Mouse (Mus musculus) intestine, postnatal 0 days (tissue): ENCODE measurements around the gene Zswim4. TPM values are rescaled to one million over a fixed set of nuclear protein-coding genes. Genes with fewer than 3 reads are reported as not detected.

Source experiments
- ATAC-seq: fragments of 200-750 bp; cut with Nextera tagmentation; 2 replicates; pipeline ENCODE4 v1.8.0; 2017; ENCODE audit warnings: mild to moderate bottlenecking, moderate TSS enrichment, moderate library complexity
- H3K27ac ChIP-seq: fragments of 300-500 bp; sonication (generic); 2 replicates; pipeline ENCODE4 v1.5.1; 2014; ENCODE audit warnings: mild to moderate bottlenecking, low read depth, low read length, moderate library complexity
- H3K27me3 ChIP-seq: fragments of 300-500 bp; sonication (generic); replicated peaks from 2 replicates; pipeline ENCODE4 v1.6.1; 2014; ENCODE audit warnings: low read length, mixed read lengths; ENCODE audit not compliant: control insufficient read depth, insufficient read depth
- H3K36me3 ChIP-seq: fragments of 300-500 bp; sonication (generic); 2 replicates; pipeline ENCODE4 v1.6.1; 2014; ENCODE audit warnings: mild to moderate bottlenecking, moderate library complexity; ENCODE audit not compliant: control insufficient read depth, insufficient read depth
- H3K4me1 ChIP-seq: fragments of 300-500 bp; sonication (generic); replicated peaks from 2 replicates; pipeline ENCODE4 v1.6.1; 2014; ENCODE audit warnings: antibody characterized with exemption, low read length, mixed read lengths; ENCODE audit not compliant: control insufficient read depth, insufficient read depth
- H3K4me2 ChIP-seq: fragments of 300-500 bp; sonication (generic); replicated peaks from 2 replicates; pipeline ENCODE4 v1.6.1; 2014; ENCODE audit warnings: low read depth, mild to moderate bottlenecking, moderate library complexity
- H3K4me3 ChIP-seq: fragments of 300-500 bp; sonication (generic); 2 replicates; pipeline ENCODE4 v1.5.1; 2014; ENCODE audit warnings: low read depth, low read length
- H3K9ac ChIP-seq: fragments of 300-500 bp; sonication (generic); 2 replicates; pipeline ENCODE4 v1.6.1; 2014; ENCODE audit warnings: mild to moderate bottlenecking, low read depth, low read length
- H3K9me3 ChIP-seq: fragments of 300-500 bp; sonication (generic); 2 replicates; pipeline ENCODE4 v1.6.1; 2016; ENCODE audit warnings: mixed run types; ENCODE audit not compliant: control insufficient read depth
- CTCF ChIP-seq: sonication (generic); IDR thresholded peaks from 2 replicates; pipeline ENCODE4 v1.5.1; 2016; ENCODE audit warnings: low read depth, mild to moderate bottlenecking, control low read depth, antibody characterized with exemption, moderate library complexity
- WGBS: fragments of 180-500 bp; shearing (Covaris S2); extraction: QIAGEN DNeasy Blood & Tissue Kit; methylation state at CpG from one replicate; pipeline ENCODE4 v1.1.7; 2014; 5-methylcytosine and 5-hydroxymethylcytosine counted together
- polyA plus RNA-seq: library from polyadenylated mRNA; unstranded; fragments of >200 nt; fragmentation: Nextera tagmentation; extraction: Ambion mirVana; gene quantifications from 2 replicates; pipeline ENCODE4 v1.2.1, GENCODE M21; 2015

Gene Zswim4
- polyA plus RNA-seq, 1 experiment from 2014 or later: 3.7 TPM

GRCm38 (mm10) chr8:84255858-84256257 lies 19.0 kb upstream of the Zswim4 start:
- Histone ChIP-seq H3K4me2 (peak overlapping the region; percentile 100), H3K9ac (0 out of 2 replicates have a peak overlapping the region, but pooled peaks have one; percentile 66), H3K9me3 (no peaks in the 10 kb centered on the region), H3K27ac (peak overlapping the region; percentile 35), H3K4me1 (peaks cover 8% of the 10 kb centered on the region; the same call in 1 of the 2 replicates), H3K4me3 (peak overlapping the region; percentile 74), H3K36me3 (peaks cover 65% of the 10 kb centered on the region), H3K27me3 (no peaks in the 10 kb centered on the region)
- peak; percentile 40 for TF ChIP-seq CTCF
- WGBS: 81% methylated on average over 3 of the region's 3 CpGs
- ATAC-seq: no peak

GRCm38 (mm10) chr8:84249257-84250170 lies 12.7 kb upstream of the Zswim4 start, which contains the start of gene D8Ertd738e:
Gene D8Ertd738e, minus strand, starts transcription at chr8:84249719.
- ATAC-seq: peak; percentile 85
- peaks cover 55% of the 10 kb centered on the region for H3K36me3 ChIP-seq
- 0 out of 2 replicates have a peak, but pooled peaks have one; percentile 2 for TF ChIP-seq CTCF
- no peaks in the 10 kb centered on the region for H3K9me3 ChIP-seq
- H3K4me1 ChIP-seq: no peaks in the 10 kb centered on the region
- peak within 1 kb of the TSS; percentile 79 for H3K4me2 ChIP-seq
- no peaks in the 10 kb centered on the region for H3K27me3 ChIP-seq
- H3K9ac ChIP-seq: peak within 1 kb of the TSS; percentile 89
- H3K4me3 ChIP-seq: peak within 1 kb of the TSS; percentile 94
- peak within 1 kb of the TSS; percentile 67; the same call in 1 of the 2 replicates for H3K27ac ChIP-seq
- 4% methylated on average over 52 of the region's 52 CpGs for WGBS

- WGBS: 51% methylated on average over 2 of the region's 2 CpGs
- Histone ChIP-seq H3K27ac (no peak overlapping the region), H3K27me3 (no peaks in the 10 kb centered on the region), H3K4me1 (no peaks in the 10 kb centered on the region), H3K4me2 (no peak overlapping the region), H3K9ac (no peak overlapping the region), H3K9me3 (no peaks in the 10 kb centered on the region), H3K36me3 (peaks cover 20% of the 10 kb centered on the region; the same call in 1 of the 2 replicates), H3K4me3 (no peak overlapping the region)
- ATAC-seq: no peak
- no peak for TF ChIP-seq CTCF
Observed at GRCm38 (mm10) chr8:84241821-84242220, 5.0 kb upstream of the Zswim4 start.

- Histone ChIP-seq H3K27ac (no peak overlapping the region), H3K4me3 (no peak overlapping the region), H3K4me1 (0 out of 2 replicates have a peak, but pooled peaks cover 2% of the 10 kb centered on the region), H3K9me3 (no peaks in the 10 kb centered on the region), H3K9ac (no peak overlapping the region), H3K27me3 (no peaks in the 10 kb centered on the region), H3K4me2 (no peak overlapping the region), H3K36me3 (peaks cover 16% of the 10 kb centered on the region; the same call in 1 of the 2 replicates)
- ATAC-seq: no peak
- WGBS: 67% methylated on average over 6 of the region's 6 CpGs
- TF ChIP-seq CTCF: no peak
Observed at GRCm38 (mm10) chr8:84241167-84241566, 4.3 kb upstream of the Zswim4 start.

GRCm38 (mm10) chr8:84237542-84238229 lies 831 bp upstream of the Zswim4 start:
- no peak for TF ChIP-seq CTCF
- no peaks in the 10 kb centered on the region for H3K36me3 ChIP-seq
- H3K27ac ChIP-seq: peak overlapping the region; percentile 55
- no peaks in the 10 kb centered on the region for H3K9me3 ChIP-seq
- H3K9ac ChIP-seq: peak overlapping the region; percentile 57
- ATAC-seq: no peak
- H3K27me3 ChIP-seq: no peaks in the 10 kb centered on the region
- WGBS: 12% methylated on average over 19 of the region's 19 CpGs
- H3K4me2 ChIP-seq: peak overlapping the region; percentile 67
- H3K4me1 ChIP-seq: 0 out of 2 replicates have a peak, but pooled peaks cover 6% of the 10 kb centered on the region
- H3K4me3 ChIP-seq: peak overlapping the region; percentile 89
